Mouse (Mus musculus) thymus, postnatal 0 days (tissue): ENCODE measurements around the gene Serp1. TPM values are rescaled to one million over a fixed set of nuclear protein-coding genes. Genes with fewer than 3 reads are reported as not detected.
"Not testable (repeated sequence)": the region's sequence is repeated elsewhere in the genome, so short reads cannot be mapped to it uniquely, and the experiment has no call there.

Experiments
- DNase-seq: peaks from one replicate; pipeline ENCODE4 v3.0.0-alpha.2; 2015; ENCODE audit warnings: low spot score
- polyA plus RNA-seq: library from polyadenylated mRNA; unstranded; fragments of >200 nt; fragmentation: Nextera tagmentation; extraction: Ambion mirVana; gene quantifications from 2 replicates; pipeline ENCODE4 v1.2.1, GENCODE M21; 2015

The Serp1 gene
- polyA plus RNA-seq, 1 experiment from 2014 or later: 129 TPM

- DNase-seq: no peak
These were observed 17.5 kb downstream of the Serp1 start for GRCm38 (mm10) chr3:58508020-58508750.

- DNase-seq: no peak
These were observed 21.0 kb downstream of the Serp1 start for GRCm38 (mm10) chr3:58504676-58505075.

GRCm38 (mm10) chr3:58503720-58504333 lies 21.9 kb downstream of the Serp1 start:
- DNase-seq: no peak

- no peak for DNase-seq
These were observed 23.7 kb downstream of the Serp1 start for GRCm38 (mm10) chr3:58501961-58502360.

- DNase-seq: no peak
These were observed 32.1 kb downstream of the Serp1 start for GRCm38 (mm10) chr3:58493621-58494020.

- DNase-seq: peak; percentile 41
These were observed 34.9 kb downstream of the Serp1 start for GRCm38 (mm10) chr3:58490787-58491186.

GRCm38 (mm10) chr3:58487999-58488775 lies 37.5 kb downstream of the Serp1 start:
- DNase-seq: no peak

GRCm38 (mm10) chr3:58487121-58487520 lies 38.6 kb downstream of the Serp1 start:
- no peak for DNase-seq

- DNase-seq: peak; percentile 28
These were observed 39.8 kb downstream of the Serp1 start for GRCm38 (mm10) chr3:58485883-58486282.

- no peak for DNase-seq
These were observed 46.8 kb downstream of the Serp1 start for GRCm38 (mm10) chr3:58478755-58479455.

GRCm38 (mm10) chr3:58475298-58475697 lies 50.4 kb downstream of the Serp1 start:
- DNase-seq: not testable (repeated sequence)

Other genes with a start within 250 kb of the Serp1 start
- 7.2 and 9.6 TPM in 2 replicates for gene Tsc22d2, start 111.2 kb downstream of the Serp1 start, polyA plus RNA-seq
- 46.6 and 46.7 TPM in 2 replicates for gene Eif2a, start 71 bp downstream of the Serp1 start, polyA plus RNA-seq
- gene Selenot, start 50.7 kb upstream of the Serp1 start, polyA plus RNA-seq: 17.8 and 24.8 TPM in 2 replicates
- not detected in 2 replicates for gene Erich6, start 111.3 kb upstream of the Serp1 start, polyA plus RNA-seq
- 4.2 and 4.3 TPM in 2 replicates for gene Siah2, start 166.5 kb upstream of the Serp1 start, polyA plus RNA-seq